9 mouse cellular contexts compared by ENCODE assay signal in genomic region chr8:108696631-108697410, GRCm38 (mm10).
DNase-seq lines count a peak whose midpoint lies in the region; ATAC-seq and TF ChIP-seq lines count a peak whose summit lies in the region.
"Had no signal": no experiment of that assay in that cellular context is flagged by ENCODE, and none has a peak within 500 bp of the region (broad histone marks: within the 10 kb centered on the region; RNA-seq: fewer than 3 reads in every experiment).

No protein-coding gene starts in this region.

- no peak for TF ChIP-seq CTCF in hindbrain, postnatal 0 days (IDR thresholded peaks at IDR 0.05; ENCODE audit: low read depth)
- no peak for TF ChIP-seq CTCF in layer of hippocampus, adult 2 months (conservative IDR thresholded peaks at IDR 0.05)

- intact Hi-C loops in heart, postnatal 36 days (cut with DNase I) = no loop called here

- no peaks in the 10 kb centered on the region for H3K36me3 ChIP-seq in heart, embryonic 14.5 days (ENCODE audit: control insufficient read depth, insufficient read depth, low read length)
- no peaks in the 10 kb centered on the region for H3K36me3 ChIP-seq in embryonic facial prominence, embryonic 12.5 days
- H3K36me3 ChIP-seq in hindbrain, postnatal 0 days (ENCODE audit: insufficient read depth, low read length) = no peaks in the 10 kb centered on the region
- H3K36me3 ChIP-seq in midbrain, embryonic 16.5 days (ENCODE audit: control insufficient read depth, insufficient read depth, low read length) = no peaks in the 10 kb centered on the region

- peaks cover 29 to 47% of the 10 kb centered on the region in 2 experiments for H3K4me1 ChIP-seq in heart, embryonic 14.5 days (ENCODE audit: control insufficient read depth in 2 of 2, insufficient read depth in 2 of 2, low read length in 2 of 2)
- peaks cover 68% of the 10 kb centered on the region for H3K4me1 ChIP-seq in embryonic facial prominence, embryonic 12.5 days
- no peaks in the 10 kb centered on the region for H3K4me1 ChIP-seq in hindbrain, postnatal 0 days (ENCODE audit: insufficient read depth, low read length)
- H3K4me1 ChIP-seq in midbrain, embryonic 16.5 days (ENCODE audit: control insufficient read depth, insufficient read depth, low read length) = peaks cover 38% of the 10 kb centered on the region

- no peak for ATAC-seq in heart, embryonic 14.5 days (ENCODE audit: insufficient number of reproducible peaks, insufficient read depth, low FRiP score, low read depth)
- no peak for ATAC-seq in embryonic facial prominence, embryonic 12.5 days (ENCODE audit: insufficient number of reproducible peaks, insufficient read depth, low FRiP score, low TSS enrichment)
- no peak for ATAC-seq in hindbrain, postnatal 0 days
- ATAC-seq in midbrain, embryonic 16.5 days = no peak

- H3K9me3 ChIP-seq in heart, embryonic 14.5 days (ENCODE audit: control insufficient read depth, low read length) = no peaks in the 10 kb centered on the region
- no peaks in the 10 kb centered on the region for H3K9me3 ChIP-seq in embryonic facial prominence, embryonic 12.5 days
- H3K9me3 ChIP-seq in hindbrain, postnatal 0 days (ENCODE audit: low read length) = no peaks in the 10 kb centered on the region
- no peaks in the 10 kb centered on the region for H3K9me3 ChIP-seq in midbrain, embryonic 16.5 days (replicated peaks; ENCODE audit: control insufficient read depth, low read length, poor library complexity, severe bottlenecking)

- WGBS in heart, embryonic 14.5 days = 3% methylated on average over 27 of the region's 27 CpGs
- WGBS in embryonic facial prominence, embryonic 12.5 days = 2% methylated on average over 27 of the region's 27 CpGs
- WGBS in hindbrain, postnatal 0 days = 6% methylated on average over 27 of the region's 27 CpGs
- WGBS in midbrain, embryonic 16.5 days = 3% methylated on average over 27 of the region's 27 CpGs

- peaks cover 62% of the 10 kb centered on the region for H3K27me3 ChIP-seq in heart, embryonic 14.5 days (ENCODE audit: control insufficient read depth, insufficient read depth, low read length)
- peaks cover 40% of the 10 kb centered on the region for H3K27me3 ChIP-seq in embryonic facial prominence, embryonic 12.5 days
- peaks cover 54% of the 10 kb centered on the region for H3K27me3 ChIP-seq in hindbrain, postnatal 0 days (ENCODE audit: insufficient read depth, low read length)
- peaks cover 5% of the 10 kb centered on the region; the same call in 1 of the 2 replicates for H3K27me3 ChIP-seq in midbrain, embryonic 16.5 days (ENCODE audit: control insufficient read depth, insufficient read depth, low read depth, low read length)

- DNase-seq in heart, postnatal 36 days = no peak
- DNase-seq in hindbrain, postnatal 0 days (ENCODE audit: low spot score) = no peak
- DNase-seq in cerebellum, postnatal 10 days = no peak
- DNase-seq in layer of hippocampus, adult 2 months (ENCODE audit: low spot score in 2 of 2) = no peak
- no peak for DNase-seq in gastrocnemius, postnatal 10 days
- DNase-seq: cerebellum, adult 9-10 months had no signal

- peak overlapping the region; percentile 29 to 34; a peak in 3 of 4 replicates for H3K4me3 ChIP-seq in heart, embryonic 14.5 days (ENCODE audit: control insufficient read depth in 1 of 2, insufficient read depth in 1 of 2, low read depth in 1 of 2, low read length in 2 of 2)
- H3K4me3 ChIP-seq in embryonic facial prominence, embryonic 12.5 days = peak overlapping the region; percentile 34
- H3K4me3 ChIP-seq in hindbrain, postnatal 0 days (ENCODE audit: low read length) = no peak overlapping the region
- peak overlapping the region; percentile 30 for H3K4me3 ChIP-seq in midbrain, embryonic 16.5 days (ENCODE audit: low read depth, low read length)
- no peak overlapping the region for H3K4me3 ChIP-seq in layer of hippocampus, adult 2 months

- no peak overlapping the region for H3K27ac ChIP-seq in heart, embryonic 14.5 days (replicated peaks in 1 of 2; ENCODE audit: control insufficient read depth in 1 of 2, insufficient read depth in 1 of 2, low read depth in 2 of 2, low read length in 2 of 2)
- H3K27ac ChIP-seq in embryonic facial prominence, embryonic 12.5 days = peak overlapping the region; percentile 52
- H3K27ac ChIP-seq in hindbrain, postnatal 0 days = peak overlapping the region; percentile 54; the same call in 1 of the 2 replicates
- H3K27ac ChIP-seq in midbrain, embryonic 16.5 days (ENCODE audit: low read length) = peak overlapping the region; percentile 91
- no peak overlapping the region for H3K27ac ChIP-seq in layer of hippocampus, adult 2 months

- H3K9ac ChIP-seq in heart, embryonic 14.5 days (ENCODE audit: low read length) = no peak overlapping the region
- peak overlapping the region; percentile 50 for H3K9ac ChIP-seq in embryonic facial prominence, embryonic 12.5 days
- 0 out of 2 replicates have a peak overlapping the region, but pooled peaks have one; percentile 25 for H3K9ac ChIP-seq in hindbrain, postnatal 0 days (replicated peaks; ENCODE audit: low read length)
- peak overlapping the region; percentile 65 for H3K9ac ChIP-seq in midbrain, embryonic 16.5 days (ENCODE audit: low read depth, low read length)

- H3K4me2 ChIP-seq in heart, embryonic 14.5 days (ENCODE audit: low read length) = peak overlapping the region; percentile 64
- H3K4me2 ChIP-seq in embryonic facial prominence, embryonic 12.5 days (replicated peaks) = peak overlapping the region; percentile 67
- peak overlapping the region; percentile 42 for H3K4me2 ChIP-seq in hindbrain, postnatal 0 days (ENCODE audit: low read depth, low read length)
- H3K4me2 ChIP-seq in midbrain, embryonic 16.5 days (ENCODE audit: low read length) = peak overlapping the region; percentile 58

Comparison
In these comparisons a context has a peak if more than half of its experiments do, and no peak if none do; other contexts are left out.
1. H3K27ac ChIP-seq: peak in embryonic facial prominence, embryonic 12.5 days (single experiment), hindbrain, postnatal 0 days (single experiment) and midbrain, embryonic 16.5 days (single experiment); none in heart, embryonic 14.5 days (0 of 2) and layer of hippocampus, adult 2 months (single experiment).
2. H3K4me3 ChIP-seq: peak in heart, embryonic 14.5 days (2 of 2), embryonic facial prominence, embryonic 12.5 days (single experiment) and midbrain, embryonic 16.5 days (single experiment); none in hindbrain, postnatal 0 days (single experiment) and layer of hippocampus, adult 2 months (single experiment).
3. Peak in every context shown above with its lines, with median percentiles within 50 percentile points of each other: H3K4me2 ChIP-seq.